Mouse (Mus musculus): ENCODE data around the gene Ankrd34a. TPM values are rescaled to one million over a fixed set of nuclear protein-coding genes. Genes with fewer than 3 reads are reported as not detected.

The Ankrd34a gene
- polyA plus RNA-seq, 1 experiment from 2014 or later = not detected

GRCm38 (mm10) chr3:96576005-96576658, 20.3 kb upstream of the Ankrd34a start:
- Histone ChIP-seq H3K27me3 (ENCODE audit: insufficient read depth, low read length) (no peaks in the 10 kb centered on the region), H3K4me1 (ENCODE audit: insufficient read depth) (peaks cover 52% of the 10 kb centered on the region), H3K36me3 (replicated peaks; ENCODE audit: insufficient read depth, low read length) (no peaks in the 10 kb centered on the region), H3K27ac (ENCODE audit: low read depth) (peak overlapping the region; percentile 92), H3K9ac (replicated peaks) (peak overlapping the region; percentile 61), H3K9me3 (ENCODE audit: low read length) (no peaks in the 10 kb centered on the region), H3K4me3 (ENCODE audit: low read depth, low read length) (peak overlapping the region; percentile 30), H3K4me2 (ENCODE audit: low read depth, low read length) (peak overlapping the region; percentile 77)
- DNase-seq (peak; percentile 55), ATAC-seq (peak; percentile 30)
- WGBS (ENCODE audit: insufficient replicate concordance) = 20% methylated on average over 14 of the region's 14 CpGs
- TF ChIP-seq EP300 (IDR thresholded peaks at IDR 0.05; ENCODE audit: low read depth) (0 out of 2 replicates have a peak, but pooled peaks have one; percentile 17), CTCF (IDR thresholded peaks at IDR 0.05; ENCODE audit: low read depth) (no peak)

GRCm38 (mm10) chr3:96576690-96577541, 19.5 kb upstream of the Ankrd34a start, which contains the start of gene Gm16253:
TSS of gene Gm16253 (plus strand) at chr3:96576984.
- Histone ChIP-seq H3K4me2 (ENCODE audit: low read depth, low read length) (peak within 1 kb of the TSS; percentile 77), H3K4me3 (ENCODE audit: low read depth, low read length) (peak within 1 kb of the TSS; percentile 30), H3K9ac (replicated peaks) (peak within 1 kb of the TSS; percentile 61), H3K4me1 (ENCODE audit: insufficient read depth) (peaks cover 44% of the 10 kb centered on the region), H3K27me3 (ENCODE audit: insufficient read depth, low read length) (no peaks in the 10 kb centered on the region), H3K27ac (ENCODE audit: low read depth) (peak within 1 kb of the TSS; percentile 92), H3K36me3 (replicated peaks; ENCODE audit: insufficient read depth, low read length) (no peaks in the 10 kb centered on the region; the same call in 1 of the 2 replicates), H3K9me3 (ENCODE audit: low read length) (no peaks in the 10 kb centered on the region)
- ATAC-seq (peak; percentile 81), DNase-seq (peak; percentile 89)
- WGBS (ENCODE audit: insufficient replicate concordance) = 19% methylated on average over 17 of the region's 17 CpGs
- TF ChIP-seq EP300 (IDR thresholded peaks at IDR 0.05; ENCODE audit: low read depth) (peak; percentile 35), CTCF (IDR thresholded peaks at IDR 0.05; ENCODE audit: low read depth) (peak; percentile 45)

- TF ChIP-seq EP300 (IDR thresholded peaks at IDR 0.05; ENCODE audit: low read depth) (no peak), CTCF (IDR thresholded peaks at IDR 0.05; ENCODE audit: low read depth) (no peak)
- H3K4me2 ChIP-seq (ENCODE audit: low read depth, low read length) = no peak overlapping the region
- peak overlapping the region; percentile 92 for H3K27ac ChIP-seq (ENCODE audit: low read depth)
- ATAC-seq (no peak), DNase-seq (no peak)
- 0 out of 2 replicates have a peak overlapping the region, but pooled peaks have one; percentile 8 for H3K9ac ChIP-seq (replicated peaks)
- no peak overlapping the region for H3K4me3 ChIP-seq (ENCODE audit: low read depth, low read length)
- H3K27me3 ChIP-seq (ENCODE audit: insufficient read depth, low read length) = no peaks in the 10 kb centered on the region
- no peaks in the 10 kb centered on the region for H3K9me3 ChIP-seq (ENCODE audit: low read length)
- H3K36me3 ChIP-seq (replicated peaks; ENCODE audit: insufficient read depth, low read length) = no peaks in the 10 kb centered on the region; the same call in 1 of the 2 replicates
- peaks cover 42% of the 10 kb centered on the region for H3K4me1 ChIP-seq (ENCODE audit: insufficient read depth)
- WGBS (ENCODE audit: insufficient replicate concordance) = 68% methylated on average over 4 of the region's 4 CpGs
These were observed 18.9 kb upstream of the Ankrd34a start for GRCm38 (mm10) chr3:96577566-96577965.

GRCm38 (mm10) chr3:96578561-96579238, 17.7 kb upstream of the Ankrd34a start:
- Histone ChIP-seq H3K27ac (ENCODE audit: low read depth) (peak overlapping the region; percentile 50; the same call in 1 of the 2 replicates), H3K27me3 (ENCODE audit: insufficient read depth, low read length) (no peaks in the 10 kb centered on the region), H3K4me2 (ENCODE audit: low read depth, low read length) (no peak overlapping the region), H3K9ac (replicated peaks) (no peak overlapping the region), H3K36me3 (replicated peaks; ENCODE audit: insufficient read depth, low read length) (no peaks in the 10 kb centered on the region; the same call in 1 of the 2 replicates), H3K4me3 (ENCODE audit: low read depth, low read length) (no peak overlapping the region), H3K9me3 (ENCODE audit: low read length) (no peaks in the 10 kb centered on the region), H3K4me1 (ENCODE audit: insufficient read depth) (peaks cover 42% of the 10 kb centered on the region)
- WGBS (ENCODE audit: insufficient replicate concordance) = 82% methylated on average over 12 of the region's 12 CpGs
- DNase-seq = no peak
- ATAC-seq = no peak
- TF ChIP-seq EP300 (IDR thresholded peaks at IDR 0.05; ENCODE audit: low read depth) (no peak), CTCF (IDR thresholded peaks at IDR 0.05; ENCODE audit: low read depth) (no peak)

GRCm38 (mm10) chr3:96579239-96579750, 17.1 kb upstream of the Ankrd34a start:
- Histone ChIP-seq H3K27ac (ENCODE audit: low read depth) (peak overlapping the region; percentile 50; the same call in 1 of the 2 replicates), H3K4me3 (ENCODE audit: low read depth, low read length) (peak overlapping the region; percentile 16), H3K9ac (replicated peaks) (no peak overlapping the region; the same call in 1 of the 2 replicates), H3K9me3 (ENCODE audit: low read length) (no peaks in the 10 kb centered on the region), H3K27me3 (ENCODE audit: insufficient read depth, low read length) (no peaks in the 10 kb centered on the region), H3K36me3 (replicated peaks; ENCODE audit: insufficient read depth, low read length) (no peaks in the 10 kb centered on the region; the same call in 1 of the 2 replicates), H3K4me1 (ENCODE audit: insufficient read depth) (peaks cover 38% of the 10 kb centered on the region), H3K4me2 (ENCODE audit: low read depth, low read length) (peak overlapping the region; percentile 61; the same call in 1 of the 2 replicates)
- ATAC-seq = no peak
- no peak for DNase-seq
- TF ChIP-seq CTCF (IDR thresholded peaks at IDR 0.05; ENCODE audit: low read depth) = no peak
- no peak for TF ChIP-seq EP300 (IDR thresholded peaks at IDR 0.05; ENCODE audit: low read depth)
- WGBS (ENCODE audit: insufficient replicate concordance) = 60% methylated on average over 4 of the region's 4 CpGs
